Mouse (Mus musculus): ENCODE data around the gene Smarce1. TPM values are rescaled to one million over a fixed set of nuclear protein-coding genes. Genes with fewer than 3 reads are reported as not detected.

Smarce1 gene
- polyA plus RNA-seq (2015; fragmentation: Nextera tagmentation; extraction: Ambion mirVana) = 96.0 and 123 TPM in 2 replicates

DNA sequence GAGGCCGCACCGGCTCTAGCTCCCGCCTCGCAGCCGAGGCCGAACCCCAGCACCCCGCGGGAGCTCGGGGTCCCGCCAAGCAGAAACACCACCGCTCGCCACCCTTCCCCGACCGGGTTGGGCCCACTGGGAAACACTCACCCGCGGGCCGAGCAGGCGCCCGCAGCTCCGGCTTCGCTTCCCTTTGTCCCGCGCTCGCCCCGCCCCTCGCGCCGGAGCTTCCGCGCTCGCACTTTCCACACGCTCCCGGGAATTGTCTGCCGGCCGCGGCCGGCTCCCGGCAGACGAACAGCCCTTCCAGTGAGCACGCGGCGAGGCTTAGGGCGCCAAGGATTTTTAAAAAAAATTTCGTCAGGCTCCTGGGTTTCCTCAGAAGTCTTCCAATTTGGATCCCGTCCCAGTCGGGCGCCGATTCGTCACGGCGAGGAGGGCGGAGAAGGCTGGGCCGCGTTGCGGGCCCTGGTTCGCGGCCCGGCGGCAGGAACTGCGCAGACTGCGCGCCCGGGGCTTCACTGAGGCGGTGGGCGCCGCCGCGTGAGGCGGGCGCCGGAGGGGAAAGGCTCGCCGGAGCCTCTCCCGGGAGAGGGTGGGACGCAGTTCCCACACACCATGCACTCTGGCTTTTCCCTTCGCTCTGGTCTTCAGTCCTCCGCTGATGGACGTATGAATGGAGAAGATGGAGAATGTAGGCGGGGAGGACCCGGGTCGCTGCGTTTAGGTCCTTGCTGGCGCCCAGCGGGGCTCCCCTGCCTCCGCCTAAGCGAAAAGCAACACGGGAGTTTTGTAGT, at the start of gene Smarce1:
Smarce1 (minus strand) TSS at position 757 of the 788 bp plus-strand sequence.
- Histone ChIP-seq H3K4me3 (replicated peaks) (peak within 1 kb of the TSS; percentile 93), H3K27ac (peak within 1 kb of the TSS; percentile 85), H3K4me1 (replicated peaks) (peaks cover 46% of the 10 kb centered on the region), H3K4me2 (peak within 1 kb of the TSS; percentile 80), H3K9ac (peak within 1 kb of the TSS; percentile 98), H3K9me3 (replicated peaks) (no peaks in the 10 kb centered on the region), H3K27me3 (no peaks in the 10 kb centered on the region), H3K36me3 (peaks cover 22% of the 10 kb centered on the region)
- ATAC-seq (ENCODE audit: low read depth) = peak; percentile 81
- peak; percentile 67 for DNase-seq
- under 1% methylated on average over 87 of the region's 87 CpGs for WGBS (ENCODE audit: insufficient replicate concordance)

DNA sequence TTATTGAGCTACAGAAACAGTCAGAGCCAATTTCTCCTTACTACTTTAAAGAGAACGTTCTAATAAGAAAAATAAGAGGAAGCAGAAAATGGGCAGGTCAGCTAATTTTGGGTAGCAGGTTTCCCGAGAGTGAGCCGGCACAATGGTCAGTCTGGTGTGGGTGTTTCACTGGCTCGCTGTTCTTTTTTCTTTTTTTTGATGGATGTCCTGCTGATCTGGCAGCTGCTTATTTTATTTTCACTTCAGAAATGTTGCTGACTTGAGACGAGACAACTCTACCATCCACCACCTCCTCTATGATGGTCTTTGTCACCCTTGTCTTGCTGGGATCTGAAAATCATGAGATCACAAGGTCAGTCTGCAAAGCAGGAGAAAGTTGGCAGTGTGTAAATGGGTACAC, 49.2 kb upstream of the Smarce1 start:
- no peaks in the 10 kb centered on the region for H3K9me3 ChIP-seq (replicated peaks)
- ATAC-seq (ENCODE audit: low read depth) = no peak
- H3K27ac ChIP-seq = no peak overlapping the region
- H3K36me3 ChIP-seq = no peaks in the 10 kb centered on the region
- no peaks in the 10 kb centered on the region for H3K4me1 ChIP-seq (replicated peaks)
- H3K4me2 ChIP-seq = no peak overlapping the region
- H3K4me3 ChIP-seq (replicated peaks) = no peak overlapping the region
- WGBS (ENCODE audit: insufficient replicate concordance) = 47% methylated on average over 5 of the region's 5 CpGs
- H3K9ac ChIP-seq = no peak overlapping the region
- DNase-seq = no peak
- no peaks in the 10 kb centered on the region for H3K27me3 ChIP-seq

- DNase-seq (no peak), ATAC-seq (ENCODE audit: low read depth) (no peak)
- H3K4me1 ChIP-seq (replicated peaks) = no peaks in the 10 kb centered on the region
- no peaks in the 10 kb centered on the region for H3K9me3 ChIP-seq (replicated peaks)
- no peaks in the 10 kb centered on the region for H3K36me3 ChIP-seq
- H3K27ac ChIP-seq = no peak overlapping the region
- no peak overlapping the region for H3K9ac ChIP-seq
- WGBS (ENCODE audit: insufficient replicate concordance) = 58% methylated on average over 7 of the region's 7 CpGs
- no peak overlapping the region for H3K4me2 ChIP-seq
- no peak overlapping the region for H3K4me3 ChIP-seq (replicated peaks)
- H3K27me3 ChIP-seq = no peaks in the 10 kb centered on the region
Measured at GRCm38 (mm10) chr11:99276786-99277185, 46.0 kb upstream of the Smarce1 start.

- no peaks in the 10 kb centered on the region for H3K36me3 ChIP-seq
- DNase-seq = no peak
- no peaks in the 10 kb centered on the region for H3K4me1 ChIP-seq (replicated peaks)
- H3K27me3 ChIP-seq = no peaks in the 10 kb centered on the region
- ATAC-seq (ENCODE audit: low read depth) = peak; percentile 63; the same call in 1 of the 2 replicates
- 58% methylated on average over 6 of the region's 6 CpGs for WGBS (ENCODE audit: insufficient replicate concordance)
- no peak overlapping the region for H3K9ac ChIP-seq
- H3K27ac ChIP-seq = no peak overlapping the region
- no peak overlapping the region for H3K4me2 ChIP-seq
- no peak overlapping the region for H3K4me3 ChIP-seq (replicated peaks)
- no peaks in the 10 kb centered on the region for H3K9me3 ChIP-seq (replicated peaks)
Measured at GRCm38 (mm10) chr11:99275624-99276023, 44.8 kb upstream of the Smarce1 start.

DNA sequence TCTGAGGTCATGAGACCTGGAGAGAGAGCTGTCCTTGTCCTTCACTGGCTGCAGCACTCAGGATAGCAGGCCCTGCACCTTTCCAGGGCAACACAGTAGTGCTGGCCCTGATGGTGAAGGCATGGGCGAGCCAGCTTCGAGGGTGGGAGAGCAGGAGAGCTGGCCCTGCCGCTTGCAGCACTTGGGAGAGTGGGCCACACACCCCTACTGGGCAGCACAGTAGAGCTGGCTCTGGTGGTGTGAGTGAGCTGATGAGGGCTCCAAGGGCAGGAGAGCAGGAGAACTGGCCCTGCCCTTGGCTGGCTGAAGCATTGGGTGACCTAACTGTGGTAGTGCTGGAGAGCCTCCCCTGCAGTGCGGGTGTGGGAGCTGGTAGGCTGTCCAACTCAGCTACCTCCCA, 41.9 kb upstream of the Smarce1 start:
- DNase-seq (no peak), ATAC-seq (ENCODE audit: low read depth) (no peak)
- Histone ChIP-seq H3K4me1 (replicated peaks) (no peaks in the 10 kb centered on the region), H3K36me3 (no peaks in the 10 kb centered on the region), H3K4me2 (no peak overlapping the region), H3K9me3 (replicated peaks) (no peaks in the 10 kb centered on the region), H3K4me3 (replicated peaks) (no peak overlapping the region), H3K27ac (no peak overlapping the region), H3K27me3 (no peaks in the 10 kb centered on the region), H3K9ac (no peak overlapping the region)
- 76% methylated on average over 4 of the region's 4 CpGs for WGBS (ENCODE audit: insufficient replicate concordance)

- 54% methylated on average over 7 of the region's 7 CpGs for WGBS (ENCODE audit: insufficient replicate concordance)
- H3K9ac ChIP-seq = no peak overlapping the region
- ATAC-seq (ENCODE audit: low read depth) = no peak
Measured at GRCm38 (mm10) chr11:99269192-99269591, 38.4 kb upstream of the Smarce1 start.

DNA sequence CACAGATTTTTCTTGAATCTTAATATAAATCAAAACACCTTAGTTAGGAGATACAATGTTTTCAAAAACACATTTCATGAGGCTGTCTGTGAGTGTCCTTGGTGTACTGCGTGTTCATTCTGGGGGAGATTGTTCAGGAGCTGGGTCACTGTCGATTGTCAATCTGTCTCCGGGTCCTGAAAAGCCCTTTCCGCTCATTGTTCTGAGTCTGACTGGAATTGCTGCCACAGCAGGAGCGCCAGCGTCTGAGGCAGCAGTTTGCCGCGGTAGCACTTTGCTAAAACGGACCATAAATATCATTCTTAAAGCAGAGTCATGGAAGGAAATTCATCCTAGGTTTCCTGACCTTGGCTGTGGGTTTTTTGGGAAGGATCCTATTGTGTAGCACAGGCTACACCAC, 35.0 kb upstream of the Smarce1 start:
- Histone ChIP-seq H3K9ac (no peak overlapping the region), H3K4me1 (replicated peaks) (no peaks in the 10 kb centered on the region), H3K4me3 (replicated peaks) (no peak overlapping the region), H3K9me3 (replicated peaks) (no peaks in the 10 kb centered on the region), H3K27me3 (no peaks in the 10 kb centered on the region), H3K27ac (no peak overlapping the region), H3K4me2 (no peak overlapping the region), H3K36me3 (no peaks in the 10 kb centered on the region)
- WGBS (ENCODE audit: insufficient replicate concordance) = 32% methylated on average over 9 of the region's 9 CpGs
- ATAC-seq (ENCODE audit: low read depth) (no peak), DNase-seq (no peak)

More at GRCm38 (mm10) chr11:99269192-99269591, 38.4 kb upstream of the Smarce1 start:
- Histone ChIP-seq H3K9me3 (replicated peaks) (no peaks in the 10 kb centered on the region), H3K27ac (no peak overlapping the region), H3K4me2 (no peak overlapping the region), H3K4me1 (replicated peaks) (no peaks in the 10 kb centered on the region), H3K27me3 (no peaks in the 10 kb centered on the region), H3K4me3 (replicated peaks) (no peak overlapping the region), H3K36me3 (no peaks in the 10 kb centered on the region)
- DNase-seq = no peak

- Histone ChIP-seq H3K36me3 (no peaks in the 10 kb centered on the region), H3K4me3 (replicated peaks) (no peak overlapping the region), H3K4me1 (replicated peaks) (no peaks in the 10 kb centered on the region), H3K9ac (no peak overlapping the region), H3K27me3 (no peaks in the 10 kb centered on the region), H3K27ac (no peak overlapping the region), H3K4me2 (no peak overlapping the region), H3K9me3 (replicated peaks) (no peaks in the 10 kb centered on the region)
- ATAC-seq (ENCODE audit: low read depth) = no peak
- 59% methylated on average over 9 of the region's 9 CpGs for WGBS (ENCODE audit: insufficient replicate concordance)
- no peak for DNase-seq
Measured at GRCm38 (mm10) chr11:99265220-99265619, 34.4 kb upstream of the Smarce1 start.

DNA sequence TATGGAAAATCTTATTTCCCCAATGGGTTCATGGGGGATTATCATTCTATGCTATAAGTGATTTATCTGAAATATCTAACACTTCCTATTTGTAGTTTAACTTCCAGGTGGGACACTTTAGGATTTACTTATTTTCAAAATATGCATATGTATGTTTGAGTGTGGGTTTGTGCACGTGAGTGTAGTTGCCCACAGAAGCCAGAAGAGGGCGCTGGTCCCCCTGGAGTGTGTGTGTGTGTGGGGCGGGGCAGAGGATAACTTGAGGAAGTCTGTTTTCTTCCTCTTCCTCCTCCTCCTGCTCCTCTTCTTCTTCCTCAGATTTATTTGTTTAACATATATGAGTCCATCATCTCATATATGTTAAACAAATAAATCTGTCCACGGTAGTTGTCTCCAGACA, 25.4 kb upstream of the Smarce1 start:
- DNase-seq (no peak), ATAC-seq (ENCODE audit: low read depth) (no peak)
- Histone ChIP-seq H3K4me3 (replicated peaks) (no peak overlapping the region), H3K4me1 (replicated peaks) (no peaks in the 10 kb centered on the region), H3K27me3 (no peaks in the 10 kb centered on the region), H3K27ac (no peak overlapping the region), H3K36me3 (no peaks in the 10 kb centered on the region), H3K4me2 (no peak overlapping the region), H3K9ac (no peak overlapping the region), H3K9me3 (replicated peaks) (no peaks in the 10 kb centered on the region)
- WGBS (ENCODE audit: insufficient replicate concordance) = 56% methylated on average over 4 of the region's 4 CpGs

DNA sequence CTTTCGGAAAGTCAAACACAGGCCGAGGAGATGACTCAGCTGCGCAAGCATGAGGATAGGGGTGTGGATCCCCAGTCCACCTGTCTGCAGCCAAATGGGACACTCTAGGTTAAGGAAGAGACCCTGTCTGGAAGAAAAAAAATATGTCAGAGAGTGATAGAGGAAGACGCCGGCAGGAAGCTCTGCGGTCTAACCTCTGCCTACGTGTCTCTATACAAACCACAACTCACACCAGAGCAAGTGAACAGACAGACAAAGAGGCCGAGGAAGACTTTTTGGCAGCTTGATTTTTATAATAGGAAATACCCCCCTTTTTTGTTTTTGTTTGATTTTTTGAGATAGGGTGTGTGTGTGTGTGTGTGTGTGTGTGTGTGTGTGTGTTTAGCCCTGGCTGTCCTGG, 24.5 kb upstream of the Smarce1 start:
- no peaks in the 10 kb centered on the region for H3K9me3 ChIP-seq (replicated peaks)
- 66% methylated on average over 8 of the region's 8 CpGs for WGBS (ENCODE audit: insufficient replicate concordance)
- DNase-seq (no peak), ATAC-seq (ENCODE audit: low read depth) (no peak)
- no peaks in the 10 kb centered on the region for H3K36me3 ChIP-seq
- H3K27ac ChIP-seq = no peak overlapping the region
- H3K4me2 ChIP-seq = no peak overlapping the region
- no peak overlapping the region for H3K9ac ChIP-seq
- H3K4me1 ChIP-seq (replicated peaks) = no peaks in the 10 kb centered on the region
- no peak overlapping the region for H3K4me3 ChIP-seq (replicated peaks)
- H3K27me3 ChIP-seq = no peaks in the 10 kb centered on the region

DNA sequence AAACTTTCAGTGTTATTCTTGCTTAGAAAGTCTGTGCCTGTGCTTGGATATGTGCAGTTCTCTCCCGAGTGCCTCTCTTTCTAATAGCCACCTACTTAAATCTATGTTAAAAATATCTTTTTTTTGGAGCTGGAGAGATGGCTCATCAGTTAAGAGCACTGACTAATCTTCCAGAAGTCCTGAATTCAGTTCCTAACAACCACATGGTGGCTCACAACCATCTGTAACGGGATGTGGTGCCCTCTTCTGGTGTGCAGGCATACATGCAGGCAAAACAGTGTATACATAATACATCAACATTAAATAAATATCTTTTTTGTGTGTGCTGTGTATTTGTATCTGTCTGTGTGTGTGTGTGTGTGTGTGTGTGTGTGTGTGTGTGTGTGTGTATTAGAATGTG, 23.1 kb upstream of the Smarce1 start:
- no peak overlapping the region for H3K4me2 ChIP-seq
- H3K27ac ChIP-seq = no peak overlapping the region
- H3K4me3 ChIP-seq (replicated peaks) = no peak overlapping the region
- no peaks in the 10 kb centered on the region for H3K9me3 ChIP-seq (replicated peaks)
- no peaks in the 10 kb centered on the region for H3K27me3 ChIP-seq
- 43% methylated on average over 2 of the region's 2 CpGs for WGBS (ENCODE audit: insufficient replicate concordance)
- no peak for ATAC-seq (ENCODE audit: low read depth)
- H3K9ac ChIP-seq = no peak overlapping the region
- no peaks in the 10 kb centered on the region for H3K4me1 ChIP-seq (replicated peaks)
- no peak for DNase-seq
- no peaks in the 10 kb centered on the region for H3K36me3 ChIP-seq

DNA sequence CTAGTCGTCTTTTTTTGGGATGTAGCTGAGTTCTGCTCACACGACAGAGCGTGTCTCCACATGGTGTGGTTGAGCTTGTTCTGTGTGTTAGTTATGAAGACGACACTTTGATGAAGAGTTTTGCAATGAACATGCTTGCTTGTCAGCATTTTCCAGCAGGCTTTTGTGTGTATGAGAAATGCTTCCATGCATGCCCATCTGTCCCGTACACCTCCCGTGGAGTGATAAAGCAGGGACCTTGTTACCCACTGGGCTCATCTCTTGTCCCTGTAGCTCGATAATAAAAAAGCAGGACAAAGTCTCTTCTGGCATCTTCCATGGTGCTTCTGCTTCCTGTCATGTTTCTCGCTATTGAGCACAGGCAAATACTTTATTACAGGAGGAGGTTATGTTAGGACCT, 21.9 kb upstream of the Smarce1 start:
- Histone ChIP-seq H3K27me3 (no peaks in the 10 kb centered on the region), H3K4me1 (replicated peaks) (no peaks in the 10 kb centered on the region), H3K4me3 (replicated peaks) (no peak overlapping the region), H3K36me3 (no peaks in the 10 kb centered on the region), H3K4me2 (no peak overlapping the region), H3K9me3 (replicated peaks) (no peaks in the 10 kb centered on the region), H3K9ac (no peak overlapping the region), H3K27ac (no peak overlapping the region)
- WGBS (ENCODE audit: insufficient replicate concordance) = 59% methylated on average over 8 of the region's 8 CpGs
- ATAC-seq (ENCODE audit: low read depth) = no peak
- DNase-seq = no peak

All from liver, embryonic 13.5 days (tissue).